Mouse (Mus musculus) E14TG2a.4 (cell line): ENCODE data around the gene Taok1.

Source experiments
- CTCF ChIP-seq: conservative IDR thresholded peaks from 2 replicates; pipeline ENCODE4 v1.5.1; 2014; ENCODE audit warnings: low read length
- NANOG ChIP-seq: IDR thresholded peaks from 2 replicates; pipeline ENCODE4 v1.6.1; 2014; ENCODE audit warnings: borderline replicate concordance, low read length, mixed read lengths
- POU5F1 ChIP-seq: IDR thresholded peaks from 2 replicates; pipeline ENCODE4 v1.6.1; 2014; ENCODE audit warnings: low read length, borderline replicate concordance

- no peak for TF ChIP-seq CTCF
- no peak for TF ChIP-seq POU5F1
- TF ChIP-seq NANOG = no peak
These were observed 89.4 kb downstream of the Taok1 start for GRCm38 (mm10) chr11:77518051-77518798.
